Mouse (Mus musculus) hematopoietic stem cell, adult 5-6 weeks (primary cell): ENCODE measurements around the gene Wiz. TPM values are rescaled to one million over a fixed set of nuclear protein-coding genes. Genes with fewer than 3 reads are reported as not detected.

ENCODE experiments used
- ATAC-seq, 2 experiments: fragments of 125-278 bp in 1 of 2; replicated peaks in 1 of 2; 2 replicates each; pipeline ENCODE4 v1.8.0; 2016 to 2017; ENCODE audit warnings: inconsistent platforms in 2 of 2, mild to moderate bottlenecking in 2 of 2, moderate number of reproducible peaks in 2 of 2, low read depth in 1 of 2, moderate TSS enrichment in 1 of 2; ENCODE audit not compliant: low FRiP score in 2 of 2, poor library complexity in 2 of 2, severe bottlenecking in 2 of 2, insufficient read depth in 1 of 2, low TSS enrichment in 1 of 2
- total RNA-seq: library from RNA; stranded (forward); fragments of 172-1452, 232-1000 nt; gene quantifications from 2 replicates; pipeline ENCODE4 v1.2.3, GENCODE M21; 2017

Gene Wiz
- total RNA-seq, 1 experiment from 2014 or later, result 7.1 TPM

DNA sequence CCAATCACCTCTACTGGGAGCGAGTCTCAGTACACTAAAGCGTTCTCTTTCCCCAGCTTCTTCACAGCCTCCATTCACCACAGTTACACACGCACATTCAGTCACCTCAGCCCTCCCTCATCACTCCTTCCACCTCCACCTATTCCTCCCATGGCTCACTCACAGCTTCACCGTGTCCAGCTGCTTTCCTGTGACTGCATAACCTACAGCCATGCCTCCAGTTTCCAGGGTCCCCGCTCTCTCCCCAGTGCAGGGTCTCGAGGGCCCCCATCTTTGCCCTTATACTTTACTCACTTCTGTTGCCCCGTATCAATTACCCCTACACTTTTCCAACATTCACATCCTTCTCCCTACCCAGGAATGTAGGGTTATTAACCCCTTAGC lies 1.3 kb downstream of the Wiz start:
- no peak for ATAC-seq

GRCm38 (mm10) chr17:32386659-32387432 lies 2.4 kb downstream of the Wiz start:
- ATAC-seq, result peak; percentile 31 to 42; a peak in 2 of 4 replicates

DNA sequence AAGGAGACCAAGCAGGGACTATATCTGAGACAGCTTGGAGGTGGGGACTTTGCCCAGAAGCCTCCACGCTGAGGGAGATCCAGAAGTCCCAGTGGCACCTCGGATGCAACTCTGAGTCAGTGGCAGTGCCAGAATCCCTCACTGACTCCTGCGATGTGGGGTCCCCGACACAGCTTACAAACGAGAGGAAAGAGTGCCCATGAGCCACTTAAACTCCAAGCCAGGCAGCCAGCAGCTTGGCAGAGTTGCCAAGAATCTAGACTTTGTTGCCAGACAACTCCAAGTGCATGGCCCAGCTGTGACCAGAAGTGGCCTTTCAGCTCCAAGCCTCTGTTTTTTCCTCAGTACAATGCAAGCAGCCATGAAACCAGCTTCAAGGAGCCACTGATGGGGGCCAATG lies 5.6 kb downstream of the Wiz start:
- no peak for ATAC-seq

- ATAC-seq, result no peak
These were observed 6.7 kb downstream of the Wiz start for GRCm38 (mm10) chr17:32382576-32382975.

GRCm38 (mm10) chr17:32378786-32379185 lies 10.5 kb downstream of the Wiz start:
- no peak for ATAC-seq

DNA sequence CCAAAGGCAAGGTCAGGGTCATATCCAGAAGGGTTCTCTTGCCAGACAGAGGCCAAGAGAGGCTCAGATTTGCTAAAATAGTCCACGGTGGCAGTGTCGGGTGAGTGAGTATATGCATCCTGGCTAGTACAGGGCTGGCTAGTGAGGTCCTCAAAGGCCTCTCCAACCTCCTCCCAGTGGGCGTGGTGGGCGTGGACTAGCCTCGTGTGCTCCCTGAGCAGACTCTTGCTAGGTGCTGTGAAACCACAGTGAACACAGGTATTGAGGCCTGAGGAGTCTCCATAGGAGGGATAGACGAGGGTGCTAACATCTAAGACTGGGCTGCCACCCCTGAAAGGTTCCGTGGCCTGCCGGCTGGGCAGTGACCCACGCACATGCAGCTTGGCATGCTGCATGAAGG lies 12.1 kb downstream of the Wiz start:
- no peak for ATAC-seq

DNA sequence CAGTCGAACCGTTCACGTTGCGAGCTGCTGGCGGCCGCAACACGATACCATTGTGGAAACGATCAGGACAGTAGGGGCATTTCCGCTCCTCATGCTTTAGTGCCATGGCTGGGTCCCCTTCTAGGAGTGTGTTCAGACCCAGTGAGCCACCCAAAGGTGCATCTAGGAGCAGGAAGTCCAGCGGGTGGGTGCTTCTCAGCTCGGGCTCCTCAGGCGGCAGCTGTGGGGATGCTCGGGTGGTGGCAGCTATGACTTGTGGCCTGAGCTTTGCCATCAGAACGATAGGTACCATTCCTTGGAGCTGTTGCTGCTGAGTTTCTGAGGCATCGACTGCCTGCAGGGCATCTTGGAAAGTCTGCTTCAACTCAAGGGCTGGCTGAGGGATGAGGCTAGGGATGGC lies 12.8 kb downstream of the Wiz start:
- no peak for ATAC-seq

DNA sequence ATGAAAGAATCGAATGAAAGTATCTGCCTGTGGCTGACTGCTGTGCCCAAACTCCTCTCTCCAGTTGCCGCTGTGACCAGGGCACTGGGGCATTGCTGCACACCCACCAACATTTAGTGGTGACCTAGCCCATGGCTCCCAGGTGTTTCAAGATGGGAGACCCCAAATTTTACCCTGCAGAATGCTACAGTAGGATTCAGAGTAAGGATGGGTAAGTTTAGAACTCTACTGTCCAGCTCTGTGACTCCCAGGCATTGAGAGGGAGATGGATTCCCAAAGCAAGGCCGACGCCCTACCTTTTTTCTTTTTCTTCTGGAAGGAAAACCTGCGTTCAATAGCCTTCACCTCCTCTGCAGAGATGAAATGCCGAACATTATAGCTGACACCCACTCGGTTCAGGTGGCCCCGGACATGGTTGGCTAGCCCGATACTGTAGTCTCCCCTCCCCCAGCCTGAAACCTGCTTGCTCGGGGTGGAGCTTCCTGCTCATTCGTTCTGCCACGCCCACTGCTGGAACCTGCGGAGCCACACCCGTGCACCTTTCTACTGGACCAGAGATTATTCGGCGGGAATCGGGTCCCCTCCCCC lies 20.2 kb downstream of the Wiz start:
- no peak for ATAC-seq

DNA sequence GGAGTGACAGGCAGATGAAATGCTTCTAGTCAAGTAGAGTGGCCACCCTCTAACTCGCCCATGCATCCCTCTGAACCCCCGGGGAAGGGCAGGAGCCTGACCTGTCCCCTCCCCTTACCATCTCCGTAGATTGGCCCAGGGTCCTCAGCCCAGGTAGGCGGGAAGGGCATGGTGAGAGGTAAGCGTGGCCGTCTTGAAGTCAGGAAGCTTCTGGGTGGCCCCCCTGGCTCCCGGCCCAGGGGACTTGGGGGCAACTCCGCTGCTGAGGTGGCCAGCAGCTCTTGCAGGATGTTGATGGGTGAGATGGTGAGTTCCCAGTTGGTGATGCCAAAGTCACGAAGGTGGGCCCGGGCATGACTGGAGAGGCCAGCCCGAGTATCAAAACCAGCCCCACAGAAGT lies 21.5 kb downstream of the Wiz start:
- ATAC-seq, result no peak

DNA sequence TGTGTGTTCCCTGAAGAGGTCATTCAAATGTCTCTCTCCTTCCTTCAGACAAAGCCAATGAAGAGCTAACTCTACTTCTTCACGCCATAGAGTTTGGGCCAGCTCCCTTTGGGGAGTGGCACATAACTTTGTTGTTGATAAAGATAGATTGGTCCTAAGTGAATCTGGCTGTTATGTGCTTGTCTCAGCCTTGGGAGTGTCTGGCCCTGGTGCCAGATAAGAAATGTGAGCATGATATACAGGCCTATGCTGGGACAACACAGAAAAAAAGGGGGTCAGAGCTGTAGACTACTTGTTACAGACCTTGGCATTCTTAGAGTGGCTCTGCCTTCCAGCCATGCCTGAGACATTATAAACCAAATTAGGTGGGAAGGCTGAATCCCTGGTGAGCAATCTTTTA lies 23.9 kb downstream of the Wiz start:
- ATAC-seq, result no peak

DNA sequence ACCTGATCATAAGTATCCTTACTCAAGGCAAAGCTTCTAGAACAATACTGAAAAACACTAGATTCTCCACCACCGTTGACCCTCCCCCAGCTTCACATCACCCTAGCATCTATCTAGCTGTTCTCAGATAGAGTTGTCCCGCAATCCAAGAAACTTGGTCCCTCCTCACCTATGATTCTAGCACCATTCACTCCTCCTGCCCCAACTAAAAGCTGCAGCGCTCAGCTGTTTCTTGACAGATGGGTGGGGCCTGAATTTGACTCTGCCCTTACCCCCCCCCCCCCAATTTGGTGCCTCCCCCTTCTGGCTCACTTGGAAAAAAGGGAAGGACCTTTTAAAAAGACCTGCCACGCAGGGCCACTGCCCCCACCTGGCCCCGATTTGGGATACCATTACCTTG lies 24.4 kb downstream of the Wiz start:
- no peak for ATAC-seq

DNA sequence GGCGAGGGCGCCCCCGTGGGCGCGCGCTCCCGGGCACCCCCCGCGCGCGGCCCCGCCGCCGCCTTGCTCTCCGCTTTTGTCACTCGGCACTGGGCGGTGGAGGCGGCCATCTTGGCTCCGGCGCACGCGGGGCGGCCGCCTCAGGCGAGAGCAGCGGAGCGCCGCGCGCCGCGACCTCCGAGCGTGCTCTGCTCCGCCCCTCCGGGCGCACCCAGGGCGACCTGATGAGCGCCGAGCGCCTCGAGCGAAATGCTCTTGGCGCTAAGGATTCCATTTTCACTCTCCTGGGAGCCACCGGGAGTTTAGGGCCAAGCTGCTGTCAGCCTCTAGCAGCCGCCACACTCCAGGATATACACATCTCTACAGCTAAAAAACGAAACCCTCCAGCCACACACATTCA lies 24.9 kb downstream of the Wiz start:
- peak; percentile 84 to 92 for ATAC-seq

DNA sequence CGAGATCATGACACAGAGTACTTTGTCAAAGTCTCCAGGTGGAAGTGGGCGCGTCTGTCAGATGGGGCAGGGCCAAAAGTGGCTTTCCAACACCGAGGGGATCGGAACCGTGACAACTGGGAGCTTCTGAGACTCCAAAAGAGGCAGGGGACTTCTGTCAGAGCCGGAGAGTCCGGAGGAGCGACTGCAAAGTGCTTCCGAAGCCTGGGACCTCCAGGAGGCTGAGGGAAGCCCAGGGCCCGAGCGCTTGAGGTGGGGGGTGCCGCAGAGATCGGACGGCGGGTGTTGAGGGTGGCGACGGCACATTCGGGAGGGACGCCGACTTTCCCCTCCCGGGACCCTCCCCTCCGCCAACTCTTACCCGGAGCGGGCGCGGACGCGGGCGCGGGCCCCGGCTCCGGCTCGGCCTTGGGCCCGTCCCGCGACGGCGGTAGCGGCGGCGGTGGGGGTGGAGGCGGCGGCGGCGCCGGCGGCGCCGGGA lies 25.4 kb downstream of the Wiz start:
- no peak for ATAC-seq

- no peak for ATAC-seq
These were observed 26.6 kb downstream of the Wiz start for GRCm38 (mm10) chr17:32362686-32363085.

DNA sequence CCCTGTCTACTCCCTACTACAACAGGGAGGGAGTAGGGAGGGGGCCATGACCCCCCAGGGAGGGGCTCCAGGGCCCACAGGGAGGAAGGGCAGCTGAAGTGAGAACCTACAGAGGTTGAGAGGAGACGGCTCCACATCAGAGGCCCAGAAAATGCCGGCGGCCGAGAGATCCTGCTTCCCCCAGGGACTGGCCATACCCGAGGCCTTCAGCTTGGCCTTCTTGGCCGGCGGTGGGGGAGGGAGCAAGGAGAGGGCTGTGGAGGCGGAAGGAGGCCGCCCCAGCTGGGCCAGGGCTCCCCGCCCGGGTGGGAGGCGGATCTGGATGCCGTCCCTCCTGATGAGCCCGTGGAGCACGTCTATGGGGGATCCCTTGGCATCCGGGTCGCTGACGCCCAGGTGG lies 29.3 kb downstream of the Wiz start:
- no peak for ATAC-seq

GRCm38 (mm10) chr17:32358943-32359340 lies 30.3 kb downstream of the Wiz start:
- ATAC-seq, result no peak

GRCm38 (mm10) chr17:32358192-32358942 lies 30.9 kb downstream of the Wiz start:
- ATAC-seq, result no peak
